Mouse (Mus musculus) CD4-positive, CD25-positive, alpha-beta regulatory T cell (primary cell): Measurements from ENCODE around the gene Fgf18. TPM values are rescaled to one million over a fixed set of nuclear protein-coding genes. Genes with fewer than 3 reads are reported as not detected.

Source experiments
- polyA plus RNA-seq: library from polyadenylated mRNA; unstranded; fragments of 100-300 nt; shearing (Covaris generic); gene quantifications from one replicate; pipeline ENCODE4 v1.2.1, GENCODE M21; 2017

Gene Fgf18
- polyA plus RNA-seq, result 0.79 TPM

GRCm38 (mm10) chr11:33147171-33147571, at the start of gene Fgf18:
Gene Fgf18 (minus strand): TSS chr11:33147400.

DNA sequence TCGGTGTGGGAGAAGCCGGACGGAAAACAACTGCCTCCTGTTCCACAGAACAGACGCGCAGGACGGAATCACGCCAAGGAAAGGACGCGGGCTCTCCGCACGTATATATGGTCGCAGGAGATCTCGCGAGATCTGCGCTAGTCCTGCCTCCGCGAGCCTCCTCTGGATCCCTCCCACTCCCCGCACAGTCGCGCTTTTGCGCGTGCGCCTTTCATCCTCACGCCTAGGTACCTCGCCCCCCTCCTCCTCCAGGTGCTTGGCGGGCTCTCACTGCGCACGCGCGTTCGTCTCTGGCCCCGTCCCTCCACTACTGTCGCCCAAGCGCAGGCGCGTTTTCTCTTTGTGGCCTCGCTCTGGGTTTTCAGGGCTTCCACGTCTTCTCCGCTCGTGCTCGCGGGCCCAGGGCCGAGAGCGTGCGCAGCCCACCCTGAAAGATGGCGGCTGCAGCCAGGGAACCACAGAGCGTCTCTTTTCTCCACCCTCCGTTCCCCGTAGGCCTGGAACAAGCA, 15.9 kb upstream of the Fgf18 start, which contains the start of gene Npm1:
Npm1 (minus strand) TSS at position 209 of the 509 bp plus-strand sequence.

Other genes starting within 250 kb of the Fgf18 start
- 600 TPM for gene Npm1, start 15.8 kb upstream of the Fgf18 start, polyA plus RNA-seq
- not detected for gene Tlx3, start 56.2 kb upstream of the Fgf18 start, polyA plus RNA-seq
- not detected for gene Gm12117, start 129.3 kb upstream of the Fgf18 start, polyA plus RNA-seq